Mouse (Mus musculus): ENCODE measurements at regions not wholly inside any gene's neighbourhood (a gene's known extent, or its start where the extent isn't known, plus 50 kb on each side); places are given as distances from the start of the nearest gene placed in this dataset.

- WGBS = 89% methylated on average over 8 of the region's 8 CpGs
- Histone ChIP-seq H3K4me1 (replicated peaks; ENCODE audit: control insufficient read depth, insufficient read depth, low read length) (no peaks in the 10 kb centered on the region), H3K4me3 (ENCODE audit: low read depth, low read length) (no peak overlapping the region), H3K9me3 (ENCODE audit: control insufficient read depth, low read length) (no peaks in the 10 kb centered on the region), H3K27me3 (ENCODE audit: control insufficient read depth, insufficient read depth, low read length) (no peaks in the 10 kb centered on the region), H3K4me2 (replicated peaks; ENCODE audit: low read depth, low read length) (no peak overlapping the region), H3K36me3 (ENCODE audit: control insufficient read depth, insufficient read depth, low read length) (no peaks in the 10 kb centered on the region), H3K27ac (ENCODE audit: low read depth, low read length) (no peak overlapping the region), H3K9ac (ENCODE audit: low read depth, low read length) (no peak overlapping the region)
- no peak for DNase-seq (ENCODE audit: low spot score)
- ATAC-seq (ENCODE audit: low FRiP score) = no peak
Observed at GRCm38 (mm10) chr5:141054991-141055390, 54.6 kb upstream of the Card11 start.

DNA sequence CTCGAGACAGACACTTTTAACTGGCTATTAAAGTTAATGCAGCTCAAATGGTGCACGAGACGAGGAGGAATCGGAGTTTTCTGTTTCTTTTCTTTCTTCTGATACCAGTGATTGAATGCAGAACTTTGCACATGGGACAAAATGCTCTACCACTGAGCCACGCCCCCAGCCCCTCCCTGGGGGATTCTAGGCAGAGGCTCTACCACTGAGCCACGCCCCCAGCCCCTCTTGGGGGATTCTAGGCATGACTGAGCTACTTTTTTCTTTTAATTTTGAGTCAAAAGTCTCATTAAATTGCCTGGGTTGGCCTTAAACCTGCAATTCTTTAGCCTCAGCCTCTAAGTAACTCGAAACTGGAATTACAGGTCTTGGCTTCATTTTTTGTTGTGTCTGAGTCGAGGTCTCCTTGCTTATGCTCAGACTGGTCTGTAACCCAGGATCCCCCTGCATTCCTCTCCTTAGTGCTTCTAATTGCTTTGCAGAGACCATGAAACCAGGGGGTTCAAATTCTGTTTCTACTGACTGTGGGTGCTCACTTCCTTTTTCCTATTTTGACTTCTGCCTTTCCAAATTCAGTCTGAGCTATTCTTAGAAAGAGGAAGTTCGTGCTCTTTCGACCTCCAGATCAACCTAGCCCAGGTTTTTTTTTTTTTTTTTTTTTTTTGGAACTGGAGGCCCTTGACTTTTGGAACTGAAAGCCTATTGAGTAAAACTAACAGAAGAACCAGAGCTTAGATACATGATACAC lies 55.4 kb upstream of the Card11 start:
- Histone ChIP-seq H3K4me3 (ENCODE audit: low read depth, low read length) (no peak overlapping the region), H3K4me1 (replicated peaks; ENCODE audit: control insufficient read depth, insufficient read depth, low read length) (no peaks in the 10 kb centered on the region), H3K9me3 (ENCODE audit: control insufficient read depth, low read length) (no peaks in the 10 kb centered on the region), H3K27ac (ENCODE audit: low read depth, low read length) (no peak overlapping the region), H3K36me3 (ENCODE audit: control insufficient read depth, insufficient read depth, low read length) (no peaks in the 10 kb centered on the region), H3K4me2 (replicated peaks; ENCODE audit: low read depth, low read length) (no peak overlapping the region), H3K27me3 (ENCODE audit: control insufficient read depth, insufficient read depth, low read length) (no peaks in the 10 kb centered on the region), H3K9ac (ENCODE audit: low read depth, low read length) (no peak overlapping the region)
- ATAC-seq (ENCODE audit: low FRiP score) (no peak), DNase-seq (ENCODE audit: low spot score) (no peak)
- WGBS = 84% methylated on average over 10 of the region's 10 CpGs

DNA sequence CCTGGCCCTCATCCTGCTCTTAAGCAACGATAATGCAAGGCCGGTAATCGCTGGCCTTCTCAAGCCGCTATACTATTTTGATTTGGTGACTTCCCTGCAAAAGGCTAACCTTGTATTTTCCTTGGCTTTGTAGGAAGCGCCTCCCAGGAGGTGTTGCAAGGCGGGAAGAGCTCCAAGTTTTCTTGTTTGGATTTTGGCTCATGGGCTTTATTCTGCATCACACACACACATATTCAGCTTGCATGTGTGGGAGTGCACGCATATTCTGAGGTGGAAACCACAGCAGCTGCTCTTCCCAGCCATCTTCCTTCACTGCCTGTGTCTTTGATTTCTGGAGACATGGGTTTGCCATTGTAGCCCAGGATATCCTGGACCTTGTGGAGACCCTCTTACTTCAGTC lies 57.8 kb upstream of the Card11 start:
- ATAC-seq (ENCODE audit: low FRiP score) = no peak
- WGBS = 80% methylated on average over 7 of the region's 7 CpGs
- no peaks in the 10 kb centered on the region for H3K9me3 ChIP-seq (ENCODE audit: control insufficient read depth, low read length)
- no peak for DNase-seq (ENCODE audit: low spot score)
- H3K4me3 ChIP-seq (ENCODE audit: low read depth, low read length) = no peak overlapping the region
- H3K4me1 ChIP-seq (replicated peaks; ENCODE audit: control insufficient read depth, insufficient read depth, low read length) = no peaks in the 10 kb centered on the region
- no peak overlapping the region for H3K4me2 ChIP-seq (replicated peaks; ENCODE audit: low read depth, low read length)
- H3K27me3 ChIP-seq (ENCODE audit: control insufficient read depth, insufficient read depth, low read length) = no peaks in the 10 kb centered on the region
- H3K36me3 ChIP-seq (ENCODE audit: control insufficient read depth, insufficient read depth, low read length) = no peaks in the 10 kb centered on the region
- H3K9ac ChIP-seq (ENCODE audit: low read depth, low read length) = no peak overlapping the region
- H3K27ac ChIP-seq (ENCODE audit: low read depth, low read length) = no peak overlapping the region

- no peak for ATAC-seq (ENCODE audit: low FRiP score)
- Histone ChIP-seq H3K9me3 (ENCODE audit: control insufficient read depth, low read length) (no peaks in the 10 kb centered on the region), H3K9ac (ENCODE audit: low read depth, low read length) (no peak overlapping the region), H3K36me3 (ENCODE audit: control insufficient read depth, insufficient read depth, low read length) (no peaks in the 10 kb centered on the region), H3K27ac (ENCODE audit: low read depth, low read length) (no peak overlapping the region), H3K27me3 (ENCODE audit: control insufficient read depth, insufficient read depth, low read length) (no peaks in the 10 kb centered on the region), H3K4me1 (replicated peaks; ENCODE audit: control insufficient read depth, insufficient read depth, low read length) (no peaks in the 10 kb centered on the region), H3K4me2 (replicated peaks; ENCODE audit: low read depth, low read length) (no peak overlapping the region), H3K4me3 (ENCODE audit: low read depth, low read length) (no peak overlapping the region)
- no peak for DNase-seq (ENCODE audit: low spot score)
- WGBS = 72% methylated on average over 1 of the region's 1 CpGs
Observed at GRCm38 (mm10) chr5:141058863-141059262, 58.5 kb upstream of the Card11 start.

DNA sequence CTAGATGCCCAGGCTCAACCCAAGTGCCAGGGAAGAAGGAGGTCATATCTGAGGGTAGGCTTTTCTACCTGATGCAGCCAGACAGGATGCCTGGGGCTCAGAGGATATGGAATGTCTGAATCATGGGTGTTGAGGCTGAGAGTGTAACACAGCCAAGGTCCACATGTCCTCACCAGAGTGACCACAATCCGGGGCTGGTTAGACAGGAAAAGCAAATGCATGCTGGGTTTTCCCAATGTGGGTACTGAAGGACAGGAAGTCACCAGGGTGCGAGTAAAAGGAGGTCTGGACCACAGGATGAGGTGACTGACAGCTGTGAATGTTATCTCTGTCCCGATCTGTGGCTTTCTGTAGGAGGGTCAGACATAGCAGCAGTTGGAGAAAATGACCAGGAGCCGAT lies 61.8 kb upstream of the Card11 start:
- H3K9me3 ChIP-seq (ENCODE audit: control insufficient read depth, low read length) = no peaks in the 10 kb centered on the region
- no peaks in the 10 kb centered on the region for H3K36me3 ChIP-seq (ENCODE audit: control insufficient read depth, insufficient read depth, low read length)
- WGBS = 66% methylated on average over 4 of the region's 4 CpGs
- H3K9ac ChIP-seq (ENCODE audit: low read depth, low read length) = no peak overlapping the region
- no peak for DNase-seq (ENCODE audit: low spot score)
- ATAC-seq (ENCODE audit: low FRiP score) = no peak
- H3K27ac ChIP-seq (ENCODE audit: low read depth, low read length) = no peak overlapping the region
- H3K4me2 ChIP-seq (replicated peaks; ENCODE audit: low read depth, low read length) = no peak overlapping the region
- H3K4me1 ChIP-seq (replicated peaks; ENCODE audit: control insufficient read depth, insufficient read depth, low read length) = no peaks in the 10 kb centered on the region
- no peaks in the 10 kb centered on the region for H3K27me3 ChIP-seq (ENCODE audit: control insufficient read depth, insufficient read depth, low read length)
- no peak overlapping the region for H3K4me3 ChIP-seq (ENCODE audit: low read depth, low read length)

GRCm38 (mm10) chr5:141067561-141067960 lies 67.2 kb upstream of the Card11 start:
- WGBS = 85% methylated on average over 7 of the region's 7 CpGs
- no peak overlapping the region for H3K4me2 ChIP-seq (replicated peaks; ENCODE audit: low read depth, low read length)
- H3K27ac ChIP-seq (ENCODE audit: low read depth, low read length) = no peak overlapping the region
- H3K36me3 ChIP-seq (ENCODE audit: control insufficient read depth, insufficient read depth, low read length) = no peaks in the 10 kb centered on the region
- no peaks in the 10 kb centered on the region for H3K27me3 ChIP-seq (ENCODE audit: control insufficient read depth, insufficient read depth, low read length)
- DNase-seq (ENCODE audit: low spot score) = no peak
- no peak overlapping the region for H3K4me3 ChIP-seq (ENCODE audit: low read depth, low read length)
- H3K9me3 ChIP-seq (ENCODE audit: control insufficient read depth, low read length) = no peaks in the 10 kb centered on the region
- H3K9ac ChIP-seq (ENCODE audit: low read depth, low read length) = no peak overlapping the region
- ATAC-seq (ENCODE audit: low FRiP score) = no peak
- H3K4me1 ChIP-seq (replicated peaks; ENCODE audit: control insufficient read depth, insufficient read depth, low read length) = no peaks in the 10 kb centered on the region

- no peaks in the 10 kb centered on the region for H3K9me3 ChIP-seq (ENCODE audit: control insufficient read depth, low read length)
- no peak overlapping the region for H3K9ac ChIP-seq (ENCODE audit: low read depth, low read length)
- H3K36me3 ChIP-seq (ENCODE audit: control insufficient read depth, insufficient read depth, low read length) = no peaks in the 10 kb centered on the region
- ATAC-seq (ENCODE audit: low FRiP score) = no peak
- no peak overlapping the region for H3K4me2 ChIP-seq (replicated peaks; ENCODE audit: low read depth, low read length)
- no peaks in the 10 kb centered on the region for H3K4me1 ChIP-seq (replicated peaks; ENCODE audit: control insufficient read depth, insufficient read depth, low read length)
- no peaks in the 10 kb centered on the region for H3K27me3 ChIP-seq (ENCODE audit: control insufficient read depth, insufficient read depth, low read length)
- 80% methylated on average over 3 of the region's 3 CpGs for WGBS
- H3K27ac ChIP-seq (ENCODE audit: low read depth, low read length) = no peak overlapping the region
- H3K4me3 ChIP-seq (ENCODE audit: low read depth, low read length) = no peak overlapping the region
- no peak for DNase-seq (ENCODE audit: low spot score)
Observed at GRCm38 (mm10) chr5:141074457-141074856, 74.1 kb upstream of the Card11 start.

DNA sequence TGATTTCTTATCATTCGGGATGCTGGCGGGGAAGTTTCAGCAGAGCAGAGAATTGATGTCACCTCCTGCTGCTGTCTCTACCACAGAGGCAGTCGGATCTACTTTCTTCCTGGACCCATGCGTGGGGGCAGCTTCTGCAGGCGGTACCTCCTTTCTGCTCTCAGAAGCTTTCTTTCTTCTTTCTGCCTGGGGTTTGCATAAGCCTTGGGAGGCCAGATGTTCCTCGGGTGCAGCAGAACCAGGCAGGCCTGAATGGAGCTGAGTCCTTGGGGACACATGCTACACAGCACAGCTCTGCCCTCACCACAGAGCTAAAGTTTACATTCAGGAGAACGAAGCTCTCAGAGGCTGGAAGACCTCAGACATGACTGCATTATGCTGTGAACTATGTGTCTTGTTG lies 75.8 kb upstream of the Card11 start:
- Histone ChIP-seq H3K27ac (ENCODE audit: low read depth, low read length) (no peak overlapping the region), H3K9me3 (ENCODE audit: control insufficient read depth, low read length) (no peaks in the 10 kb centered on the region), H3K36me3 (ENCODE audit: control insufficient read depth, insufficient read depth, low read length) (no peaks in the 10 kb centered on the region), H3K9ac (ENCODE audit: low read depth, low read length) (no peak overlapping the region), H3K4me2 (replicated peaks; ENCODE audit: low read depth, low read length) (no peak overlapping the region), H3K4me1 (replicated peaks; ENCODE audit: control insufficient read depth, insufficient read depth, low read length) (no peaks in the 10 kb centered on the region), H3K4me3 (ENCODE audit: low read depth, low read length) (no peak overlapping the region), H3K27me3 (ENCODE audit: control insufficient read depth, insufficient read depth, low read length) (no peaks in the 10 kb centered on the region)
- 53% methylated on average over 7 of the region's 7 CpGs for WGBS
- ATAC-seq (ENCODE audit: low FRiP score) = no peak
- no peak for DNase-seq (ENCODE audit: low spot score)

DNA sequence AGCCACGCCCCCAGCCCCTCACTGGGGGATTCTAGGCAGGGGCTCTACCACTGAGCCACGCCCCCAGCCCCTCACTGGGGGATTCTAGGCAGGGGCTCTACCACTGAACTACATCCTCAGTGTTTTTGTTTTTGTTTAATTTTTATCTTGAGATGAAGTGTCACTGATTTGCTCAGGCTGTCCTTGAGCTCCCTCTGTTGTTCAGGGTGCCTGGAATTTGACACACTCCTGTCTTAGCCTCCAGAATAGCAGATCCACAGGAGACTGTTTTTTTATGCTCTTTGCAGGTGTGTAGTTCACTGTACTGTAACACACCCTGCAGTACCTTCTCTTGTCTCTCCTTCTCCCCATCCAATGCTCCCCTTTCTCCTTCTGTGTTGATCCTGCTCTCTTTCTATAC lies 76.6 kb upstream of the Card11 start:
- 86% methylated on average over 2 of the region's 2 CpGs for WGBS
- H3K27me3 ChIP-seq (ENCODE audit: control insufficient read depth, insufficient read depth, low read length) = no peaks in the 10 kb centered on the region

More for the DNA sequence above, 76.6 kb upstream of the Card11 start:
- Histone ChIP-seq H3K27ac (ENCODE audit: low read depth, low read length) (no peak overlapping the region), H3K4me3 (ENCODE audit: low read depth, low read length) (no peak overlapping the region), H3K36me3 (ENCODE audit: control insufficient read depth, insufficient read depth, low read length) (no peaks in the 10 kb centered on the region), H3K4me1 (replicated peaks; ENCODE audit: control insufficient read depth, insufficient read depth, low read length) (no peaks in the 10 kb centered on the region), H3K9me3 (ENCODE audit: control insufficient read depth, low read length) (no peaks in the 10 kb centered on the region), H3K9ac (ENCODE audit: low read depth, low read length) (no peak overlapping the region), H3K4me2 (replicated peaks; ENCODE audit: low read depth, low read length) (no peak overlapping the region)
- no peak for DNase-seq (ENCODE audit: low spot score)
- ATAC-seq (ENCODE audit: low FRiP score) = no peak

All from hindbrain, embryonic 11.5 days (tissue).